Mouse (Mus musculus) thymus, adult 18-20 months (tissue): ENCODE data around the gene Abcc3.

Source experiments
- DNase-seq, 2 experiments: peaks; one replicate each; pipeline ENCODE4 v3.0.0; 2022; ENCODE audit warnings: mixed read lengths in 2 of 2

Gene Abcc3

DNA sequence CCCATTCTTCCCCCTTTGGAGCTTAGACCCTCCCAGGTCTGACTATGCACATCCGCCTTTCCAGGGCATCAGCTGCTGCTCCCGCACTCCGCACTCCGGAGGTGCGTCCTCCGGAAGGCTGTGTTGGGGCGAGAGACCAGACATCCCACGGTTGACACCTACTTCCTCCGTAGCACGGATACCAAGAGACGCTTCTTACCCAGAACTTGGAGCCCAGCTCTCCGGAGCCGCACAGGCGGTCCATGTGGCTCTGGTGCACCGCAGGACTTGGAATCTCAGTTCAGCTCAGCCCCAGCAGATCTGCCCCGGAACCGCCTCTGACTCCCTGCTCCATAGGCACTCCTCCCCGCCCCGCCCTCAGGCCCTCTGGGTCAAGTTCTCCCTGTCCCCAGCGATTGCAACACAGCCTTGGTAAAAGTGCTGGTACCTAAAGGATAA lies at the start of gene Abcc3:
TSS of gene Abcc3 (minus strand) at position 326 of the 438 bp plus-strand sequence.
- DNase-seq, result no peak

DNA sequence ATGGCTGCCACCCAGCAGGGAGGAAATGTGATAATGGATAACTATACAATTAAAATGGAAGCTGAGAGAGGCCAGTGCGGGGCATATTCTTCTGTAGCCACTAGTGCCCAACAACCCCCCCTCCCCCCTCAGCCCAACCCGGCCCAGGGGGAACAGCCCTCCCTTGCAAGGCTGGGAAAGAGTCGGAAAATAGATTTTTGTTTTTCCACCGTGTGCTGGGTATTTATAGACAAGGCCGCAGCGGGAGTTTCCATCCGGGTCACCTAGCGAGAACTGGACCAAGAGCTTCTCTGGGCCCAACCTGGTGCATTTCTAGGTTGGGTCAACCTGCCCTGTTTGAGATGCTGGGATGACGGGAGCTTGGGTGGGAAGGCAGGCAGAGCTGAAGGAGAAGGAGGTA lies 49.0 kb upstream of the Abcc3 start:
- no peak for DNase-seq

DNA sequence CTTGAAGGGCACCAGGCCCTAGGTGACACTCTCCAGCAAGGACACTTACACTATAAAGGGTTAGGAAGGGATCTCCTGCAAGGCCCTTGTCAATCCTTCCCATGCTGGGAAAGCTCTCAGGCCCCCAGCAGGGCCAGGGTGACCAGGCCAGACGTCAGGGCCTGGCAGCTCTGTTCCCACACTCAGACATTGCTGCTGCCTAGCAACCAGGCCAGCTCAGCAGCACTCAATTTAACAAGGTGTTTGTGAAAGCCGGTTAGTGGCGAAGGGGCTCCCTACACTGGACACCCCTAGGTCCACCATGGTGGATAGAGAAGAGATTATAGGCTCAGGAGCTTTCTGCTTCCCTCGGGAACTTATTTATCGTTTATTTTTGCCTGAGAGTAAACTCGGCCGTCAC lies 48.3 kb upstream of the Abcc3 start:
- no peak for DNase-seq

- no peak for DNase-seq
These were observed 47.6 kb upstream of the Abcc3 start for GRCm38 (mm10) chr11:94440421-94440820.

GRCm38 (mm10) chr11:94429011-94429651 lies 36.3 kb upstream of the Abcc3 start:
- no peak for DNase-seq

DNA sequence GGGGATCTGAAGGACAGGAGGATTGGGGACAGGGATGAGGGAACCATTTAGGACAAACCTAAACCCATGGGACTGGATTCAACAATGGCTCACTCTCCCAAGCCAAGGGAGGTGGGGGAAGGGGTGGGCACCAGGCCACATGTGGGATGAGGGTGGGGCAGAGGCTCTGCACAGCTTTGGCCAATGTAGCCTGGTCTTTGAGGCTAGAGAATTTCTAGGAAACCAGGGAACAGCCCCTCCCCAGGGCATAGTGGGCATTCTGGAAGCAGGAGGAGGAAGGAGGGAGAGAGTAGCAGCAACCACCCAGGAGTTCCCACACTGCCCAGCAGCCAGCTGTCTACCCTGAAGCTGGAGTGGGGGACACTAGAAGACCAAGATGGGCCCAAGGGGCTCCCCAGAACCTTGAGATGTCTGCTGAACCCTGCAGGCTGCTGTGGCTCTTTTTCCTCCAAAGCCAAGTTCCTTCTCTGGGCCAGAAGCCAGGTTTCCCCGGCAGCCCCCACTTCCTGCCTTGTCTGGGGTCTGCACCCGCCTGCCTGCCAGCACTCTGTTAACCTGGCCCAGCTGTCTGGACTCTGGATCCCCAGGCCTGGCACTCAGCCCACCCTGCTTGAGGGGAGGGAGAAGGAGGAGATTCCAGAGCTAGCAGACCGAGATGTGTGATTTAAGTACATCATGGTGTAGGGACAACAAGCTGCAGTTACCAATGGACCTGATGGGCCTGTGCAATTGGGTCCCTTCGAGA lies 35.5 kb upstream of the Abcc3 start:
- no peak for DNase-seq

- DNase-seq, result no peak
These were observed 32.9 kb upstream of the Abcc3 start for GRCm38 (mm10) chr11:94425656-94426055.

GRCm38 (mm10) chr11:94425215-94425614 lies 32.4 kb upstream of the Abcc3 start:
- no peak for DNase-seq

DNA sequence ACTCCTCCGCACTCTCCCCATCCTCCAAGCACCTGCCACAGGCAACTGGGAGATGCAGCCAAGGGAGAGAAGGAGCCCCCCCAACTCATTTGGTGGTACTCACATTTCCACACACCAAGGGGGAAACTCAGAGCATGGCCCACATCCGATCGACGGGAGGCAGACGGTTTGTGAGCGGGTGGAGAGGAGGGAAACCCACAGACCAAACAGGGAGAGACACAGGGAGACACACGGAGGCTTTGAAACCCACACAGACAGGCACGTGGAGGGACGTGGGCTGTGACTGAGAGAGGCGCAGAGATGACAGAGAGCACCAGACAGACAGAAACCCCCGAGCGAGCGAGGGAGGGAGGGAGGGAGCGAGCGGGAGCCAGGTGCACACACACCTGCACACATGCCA lies 31.6 kb upstream of the Abcc3 start:
- DNase-seq, result no peak

DNA sequence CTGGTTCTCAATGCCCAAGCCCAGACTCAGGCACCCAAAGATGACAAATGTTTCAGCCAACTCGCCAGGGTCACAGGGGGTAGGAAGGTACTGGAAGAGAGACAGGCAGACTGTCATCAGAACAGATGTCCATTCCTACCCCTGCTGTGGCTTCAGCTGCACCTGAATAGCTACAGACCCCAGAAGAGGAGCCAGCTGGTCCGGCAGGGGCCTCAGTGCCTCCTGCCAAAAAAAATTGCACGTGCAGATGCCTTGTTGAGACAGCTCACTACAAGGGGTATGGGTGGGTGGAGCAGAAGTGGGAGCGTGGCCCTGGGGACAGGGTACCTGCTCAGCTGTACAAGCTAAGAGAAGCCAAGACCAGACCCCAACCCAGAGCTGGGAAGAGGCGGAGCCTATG lies 31.1 kb upstream of the Abcc3 start:
- no peak for DNase-seq

- no peak for DNase-seq
These were observed 28.2 kb upstream of the Abcc3 start for GRCm38 (mm10) chr11:94420991-94421390.

GRCm38 (mm10) chr11:94420325-94420724 lies 27.5 kb upstream of the Abcc3 start:
- DNase-seq, result no peak

DNA sequence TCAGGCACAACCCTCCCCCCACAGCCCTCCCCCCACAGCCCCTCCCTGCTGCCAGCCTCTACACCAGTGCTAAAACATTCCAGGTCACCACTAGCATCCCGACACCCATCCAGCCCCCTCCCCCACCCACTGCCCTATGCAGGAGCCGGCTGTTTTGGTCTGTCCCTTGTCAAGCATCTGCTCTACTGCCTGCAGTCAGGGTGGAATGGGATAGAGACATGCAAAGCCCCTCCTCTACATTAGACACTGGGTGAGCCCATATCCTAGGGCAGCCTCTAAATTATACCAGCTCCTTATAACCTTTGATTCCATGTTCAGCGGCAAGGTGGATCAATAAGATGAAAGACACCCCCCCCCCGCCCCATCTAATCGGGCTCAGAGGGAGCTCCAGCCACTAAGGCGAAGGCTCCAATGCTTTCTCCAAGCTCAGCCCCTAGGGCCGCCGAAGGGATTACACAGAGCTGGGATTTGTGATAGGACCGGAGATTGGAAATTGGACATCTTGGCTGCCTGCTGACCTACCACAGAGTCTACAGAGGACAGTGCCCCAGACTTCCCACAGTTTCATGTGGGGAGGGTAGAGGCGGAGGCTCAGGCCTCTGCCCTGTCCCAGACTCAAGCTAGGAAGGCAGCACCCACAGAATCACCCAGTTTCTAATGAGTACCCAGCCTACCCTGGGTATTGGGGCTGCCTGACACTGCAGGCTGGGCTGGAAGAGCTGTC lies 26.4 kb upstream of the Abcc3 start:
- DNase-seq, result no peak

- DNase-seq, result no peak
These were observed 21.2 kb upstream of the Abcc3 start for GRCm38 (mm10) chr11:94414042-94414441.

- DNase-seq, result no peak
These were observed 20.7 kb upstream of the Abcc3 start for GRCm38 (mm10) chr11:94413516-94413915.

- no peak for DNase-seq
These were observed 20.2 kb upstream of the Abcc3 start for GRCm38 (mm10) chr11:94412998-94413469.

DNA sequence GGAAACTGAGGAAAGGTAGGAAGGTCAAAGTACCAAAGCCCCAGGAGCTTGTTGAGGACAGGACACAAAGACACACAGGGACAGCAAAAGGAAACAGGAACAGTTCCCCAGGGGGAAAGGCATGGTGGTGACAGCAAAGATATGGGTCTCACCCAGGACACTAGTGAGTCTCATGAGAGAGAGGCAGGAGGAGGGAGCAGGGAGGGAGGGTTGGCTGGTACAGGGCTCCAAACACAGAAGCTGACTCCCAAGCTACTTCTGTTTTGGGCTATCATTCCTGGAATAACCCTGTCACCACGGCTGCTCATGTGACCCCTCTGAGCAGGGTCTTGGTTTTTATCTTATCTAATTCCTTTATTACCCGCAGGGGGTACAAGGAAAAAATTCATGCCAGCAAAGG lies 19.8 kb upstream of the Abcc3 start:
- no peak for DNase-seq

DNA sequence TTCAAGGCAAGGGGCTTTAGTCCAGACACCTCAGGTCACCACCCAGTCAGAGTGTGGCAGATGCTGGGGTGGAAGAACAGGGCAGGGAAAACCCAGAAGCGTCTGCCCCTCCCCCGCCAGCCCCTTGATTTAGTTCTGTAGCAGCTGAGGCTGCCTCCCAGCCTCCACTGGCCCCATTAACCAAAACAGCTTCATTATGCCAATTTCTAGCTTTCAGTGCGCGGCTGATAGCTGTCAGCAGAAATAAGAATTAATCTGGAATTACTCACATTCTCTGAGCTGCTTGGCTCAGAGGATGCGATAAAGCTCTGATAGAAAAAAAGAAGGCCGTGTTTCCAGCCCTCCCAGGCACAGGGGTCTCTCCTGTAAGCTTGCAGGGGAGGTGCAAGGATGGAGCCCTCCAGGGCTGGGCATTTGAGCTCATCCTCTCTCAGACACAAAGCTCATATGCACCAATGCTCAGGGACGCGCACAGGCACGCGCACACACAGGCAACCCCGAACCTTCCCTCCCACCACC lies 15.1 kb upstream of the Abcc3 start:
- DNase-seq, result no peak

GRCm38 (mm10) chr11:94405348-94405747 lies 12.6 kb upstream of the Abcc3 start:
- no peak for DNase-seq

DNA sequence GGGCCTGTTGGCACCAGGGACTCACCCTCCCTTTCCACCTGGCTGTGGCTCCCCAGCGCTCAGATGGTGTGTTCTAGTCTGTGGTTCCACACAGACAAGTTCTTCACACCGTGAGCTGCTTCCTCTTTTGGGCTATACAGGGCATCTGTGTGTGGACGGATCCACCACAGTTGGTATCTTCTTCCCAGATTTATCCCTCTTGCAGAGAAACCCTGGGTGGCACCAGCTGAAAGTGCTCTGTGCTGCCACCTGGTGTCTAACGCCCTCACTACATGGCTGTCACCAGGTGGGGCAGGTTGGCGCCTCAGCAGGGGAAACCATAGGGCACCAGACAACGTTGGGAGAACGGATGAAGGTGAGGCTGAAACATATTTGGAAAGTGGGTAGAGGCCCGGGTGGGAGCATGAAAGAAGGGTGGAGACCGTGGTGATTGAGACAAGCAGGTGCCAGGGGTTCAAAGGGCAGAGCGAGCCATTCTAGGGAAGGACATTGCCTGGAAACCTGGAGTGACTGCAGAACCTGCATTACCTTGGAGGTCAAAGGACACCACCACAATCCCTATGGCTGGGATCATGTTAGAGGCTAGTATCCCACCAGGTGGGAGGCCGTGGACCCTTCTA lies 12.0 kb upstream of the Abcc3 start:
- peak; percentile 32 to 44 for DNase-seq

GRCm38 (mm10) chr11:94404178-94404577 lies 11.4 kb upstream of the Abcc3 start:
- no peak for DNase-seq

DNA sequence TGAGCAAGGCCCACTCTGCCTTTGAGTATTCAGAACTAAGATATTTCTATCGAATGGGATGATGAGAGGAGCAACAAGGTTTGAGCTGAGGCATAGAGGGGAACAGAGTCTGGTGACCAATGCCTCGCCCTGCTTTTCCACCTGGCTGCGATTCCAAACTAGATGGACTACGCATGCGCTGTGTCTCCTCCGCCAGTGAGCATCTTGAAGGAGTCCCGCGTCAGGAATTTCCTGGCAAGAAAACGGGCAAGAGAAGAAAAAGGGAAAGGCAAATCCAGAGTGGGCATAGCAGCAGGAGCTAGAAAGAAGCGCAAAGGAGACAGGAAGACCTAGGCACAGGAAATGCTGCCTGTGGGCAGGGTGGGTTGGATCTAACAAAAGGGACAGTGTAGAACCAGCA lies 11.0 kb upstream of the Abcc3 start:
- no peak for DNase-seq

GRCm38 (mm10) chr11:94402731-94403130 lies 9.9 kb upstream of the Abcc3 start:
- no peak for DNase-seq
